Mouse (Mus musculus) forelimb bud, embryonic 11.5 days (tissue): ENCODE measurements at regions not wholly inside any gene's neighbourhood (a gene's known extent, or its start where the extent isn't known, plus 50 kb on each side); places are given as distances from the start of the nearest gene placed in this dataset.
"Not testable (repeated sequence)": the region's sequence is repeated elsewhere in the genome, so short reads cannot be mapped to it uniquely, and the experiment has no call there.

Source experiments
- DNase-seq: peaks from one replicate; pipeline ENCODE4 v3.0.0-alpha.2; 2012; ENCODE audit warnings: low read depth, low spot score

DNA sequence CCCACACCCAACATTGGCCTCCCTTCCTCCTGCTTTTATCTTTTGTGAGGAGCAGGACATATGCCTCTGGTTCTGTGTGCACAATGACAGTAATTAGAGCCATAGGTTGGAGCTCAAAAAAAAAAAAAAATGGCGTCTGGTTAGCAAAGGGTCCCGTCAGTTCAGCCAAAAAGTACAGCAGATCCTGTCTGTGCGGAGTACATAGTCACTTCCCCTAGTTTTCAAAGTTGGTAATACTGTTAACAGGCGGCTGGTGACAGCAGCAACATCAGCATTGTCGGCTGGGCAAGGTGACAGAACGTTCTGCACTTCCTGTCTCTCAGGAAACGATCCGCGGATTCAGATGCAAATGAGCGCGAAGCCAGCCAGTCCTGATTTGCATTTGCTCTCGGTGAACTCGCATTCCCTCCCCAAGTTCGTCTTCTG lies 642.4 kb upstream of the Gm19410 start:
- DNase-seq = no peak

- DNase-seq = no peak
These were observed 640.4 kb upstream of the Gm19410 start for GRCm38 (mm10) chr8:35125179-35125578.

- DNase-seq = no peak
These were observed 633.3 kb upstream of the Gm19410 start for GRCm38 (mm10) chr8:35132281-35132680.

GRCm38 (mm10) chr8:35135630-35136029 lies 630.0 kb upstream of the Gm19410 start:
- DNase-seq = no peak

DNA sequence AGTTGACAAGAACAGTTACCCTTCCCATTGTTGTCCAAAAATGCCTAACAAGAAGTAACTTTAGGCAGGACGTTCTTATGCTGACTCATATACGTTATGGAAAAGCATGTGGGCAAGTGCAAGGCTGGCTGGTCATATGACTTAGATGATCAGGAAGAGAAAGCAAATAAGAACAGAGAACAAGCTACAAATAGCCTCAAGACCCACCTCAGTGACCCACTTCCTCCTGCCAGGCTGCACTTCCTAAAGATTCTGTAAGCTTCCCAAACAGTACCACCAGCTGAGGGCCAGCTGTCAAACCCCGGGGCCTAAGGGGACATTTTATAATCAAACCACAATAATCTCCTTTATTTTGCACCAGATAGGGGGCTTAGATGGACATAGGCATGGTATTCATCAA lies 628.9 kb upstream of the Gm19410 start:
- DNase-seq = no peak

- no peak for DNase-seq
These were observed 624.8 kb upstream of the Gm19410 start for GRCm38 (mm10) chr8:35140775-35141174.

DNA sequence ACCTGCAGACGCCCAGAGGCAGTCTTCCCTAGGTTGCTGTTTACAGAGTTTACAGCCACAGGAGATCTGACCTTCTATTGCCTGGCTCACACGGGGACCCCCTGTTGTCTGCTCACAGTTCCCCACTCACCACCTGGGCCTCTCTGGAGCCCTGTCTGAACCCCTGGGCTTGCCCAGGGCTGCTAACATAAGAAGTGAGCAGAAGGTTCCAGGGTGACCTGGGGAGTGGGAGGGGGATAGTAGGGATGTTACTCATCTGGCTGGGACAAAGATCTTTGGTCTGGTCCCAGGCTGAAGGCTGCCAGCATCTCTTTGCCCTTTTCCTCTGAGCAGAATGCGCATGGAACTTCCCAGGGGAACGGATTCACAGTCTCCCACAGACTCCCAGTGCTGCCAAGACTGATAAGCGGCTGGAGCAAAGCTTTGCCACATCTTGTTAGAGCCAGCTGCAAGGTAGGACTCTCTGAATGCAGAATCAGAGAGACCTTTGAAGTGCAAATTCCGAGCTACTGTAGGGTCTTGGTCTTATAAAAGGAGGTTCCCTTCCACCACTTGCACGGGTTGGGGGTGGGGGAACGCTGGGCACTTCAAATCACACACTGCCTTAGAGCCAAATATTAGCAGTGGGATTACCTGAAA lies 622.5 kb upstream of the Gm19410 start:
- DNase-seq = no peak

GRCm38 (mm10) chr8:35143684-35144083 lies 621.9 kb upstream of the Gm19410 start:
- DNase-seq = no peak

- no peak for DNase-seq
These were observed 621.2 kb upstream of the Gm19410 start for GRCm38 (mm10) chr8:35144401-35144800.

DNA sequence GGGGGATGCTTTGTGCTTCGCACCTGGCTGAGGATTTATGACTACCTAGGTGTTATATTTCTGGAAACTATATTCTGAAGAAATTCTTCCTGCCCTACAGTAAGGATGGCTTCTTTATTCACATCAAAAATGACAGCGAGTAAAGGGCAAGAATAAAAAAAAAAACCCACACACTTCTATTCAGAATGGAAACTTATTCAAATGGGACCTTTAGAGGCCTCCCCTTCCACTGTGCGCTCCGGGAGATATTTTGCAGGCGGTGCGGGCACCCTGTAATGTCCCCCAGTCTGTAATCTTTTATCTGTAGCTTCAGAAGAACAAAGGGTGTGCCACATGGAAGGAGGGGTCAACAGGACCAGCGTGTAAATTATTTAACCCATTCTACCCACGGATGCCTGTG lies 618.1 kb upstream of the Gm19410 start:
- no peak for DNase-seq

GRCm38 (mm10) chr8:35147967-35148366 lies 617.6 kb upstream of the Gm19410 start:
- DNase-seq = no peak

GRCm38 (mm10) chr8:35152585-35152984 lies 613.0 kb upstream of the Gm19410 start:
- no peak for DNase-seq

GRCm38 (mm10) chr8:35156272-35156671 lies 609.3 kb upstream of the Gm19410 start:
- no peak for DNase-seq

GRCm38 (mm10) chr8:35157711-35158110 lies 607.9 kb upstream of the Gm19410 start:
- no peak for DNase-seq

- DNase-seq = peak; percentile 70
These were observed 606.3 kb upstream of the Gm19410 start for GRCm38 (mm10) chr8:35159329-35159728.

- no peak for DNase-seq
These were observed 605.4 kb upstream of the Gm19410 start for GRCm38 (mm10) chr8:35160230-35160629.

DNA sequence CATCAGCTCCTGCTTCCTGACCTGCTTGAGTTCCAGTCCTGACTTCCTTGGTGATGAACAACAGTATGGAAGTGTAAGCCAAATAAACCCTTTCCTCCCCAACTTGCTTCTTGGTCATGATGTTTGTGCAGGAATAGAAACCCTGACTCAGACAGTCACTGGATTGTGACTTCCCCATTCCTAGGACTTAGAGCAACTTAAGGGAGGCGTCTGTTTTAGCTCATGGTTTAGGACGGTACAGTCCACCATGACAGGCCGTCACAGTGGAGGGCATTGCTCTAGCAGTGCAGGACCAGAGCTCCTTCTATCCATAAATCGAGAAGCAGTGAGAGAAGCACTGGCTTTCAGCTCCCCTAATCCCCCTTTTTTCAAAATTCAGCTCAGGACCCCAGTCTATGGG lies 603.4 kb upstream of the Gm19410 start:
- DNase-seq = not testable (repeated sequence)

GRCm38 (mm10) chr8:35166611-35167010 lies 599.0 kb upstream of the Gm19410 start:
- DNase-seq = no peak

DNA sequence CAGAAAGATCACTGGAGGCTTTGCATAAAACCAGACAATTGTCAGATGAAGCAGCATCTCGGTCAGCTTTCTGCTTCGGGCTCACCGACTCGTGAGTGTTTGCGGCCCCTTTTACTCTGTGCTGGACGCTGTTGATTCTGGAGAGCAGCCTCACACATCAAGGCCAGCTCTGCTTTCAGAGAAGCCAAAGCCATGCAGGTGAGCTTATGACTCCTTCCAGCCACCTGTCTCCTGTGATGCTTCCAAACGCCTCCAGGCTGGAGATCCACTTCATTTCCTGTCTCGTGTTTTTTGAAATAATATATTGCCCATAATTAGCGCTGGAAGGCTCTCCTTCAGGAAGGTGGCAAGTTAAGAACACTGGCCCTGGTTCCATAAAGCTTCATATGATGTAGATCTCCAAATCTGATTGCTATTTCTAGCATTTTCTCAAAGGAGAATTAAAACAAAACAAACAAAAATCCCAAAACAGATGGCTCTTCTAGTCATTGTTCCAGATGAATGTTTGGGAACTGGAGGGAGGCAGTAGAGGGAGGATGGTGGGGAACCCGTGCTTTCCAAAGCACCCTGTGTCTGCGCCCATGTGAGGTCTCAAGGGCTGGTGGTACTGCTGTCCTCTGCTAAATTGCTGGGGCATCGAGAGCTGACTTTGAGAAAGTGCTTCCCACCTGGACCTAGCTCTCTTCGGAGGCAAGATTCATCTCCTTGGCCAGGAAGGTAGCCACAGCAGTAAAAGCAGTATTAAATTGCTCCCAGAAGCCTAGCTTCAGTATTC lies 593.9 kb upstream of the Gm19410 start:
- DNase-seq = no peak

- no peak for DNase-seq
These were observed 588.3 kb upstream of the Gm19410 start for GRCm38 (mm10) chr8:35177314-35177713.

DNA sequence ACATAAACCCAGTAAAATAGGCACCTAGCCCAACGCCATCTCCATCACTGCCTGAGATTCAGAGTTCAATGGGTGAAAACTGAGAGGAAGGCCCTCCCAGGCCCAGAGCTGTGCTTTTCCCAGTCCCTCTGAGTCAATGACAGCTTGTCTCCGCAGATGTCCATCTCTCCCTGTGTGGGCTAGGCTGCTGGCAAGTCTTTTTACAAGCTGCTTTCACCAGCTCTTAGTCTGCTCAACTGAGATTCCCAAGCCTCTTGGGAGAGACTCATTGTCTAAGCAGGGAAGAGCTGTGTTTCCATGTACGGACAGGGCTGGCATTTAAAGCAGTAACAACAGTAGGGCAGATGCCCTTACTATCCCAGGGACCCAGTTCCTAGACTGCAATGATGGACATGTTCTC lies 585.5 kb upstream of the Gm19410 start:
- DNase-seq = no peak

DNA sequence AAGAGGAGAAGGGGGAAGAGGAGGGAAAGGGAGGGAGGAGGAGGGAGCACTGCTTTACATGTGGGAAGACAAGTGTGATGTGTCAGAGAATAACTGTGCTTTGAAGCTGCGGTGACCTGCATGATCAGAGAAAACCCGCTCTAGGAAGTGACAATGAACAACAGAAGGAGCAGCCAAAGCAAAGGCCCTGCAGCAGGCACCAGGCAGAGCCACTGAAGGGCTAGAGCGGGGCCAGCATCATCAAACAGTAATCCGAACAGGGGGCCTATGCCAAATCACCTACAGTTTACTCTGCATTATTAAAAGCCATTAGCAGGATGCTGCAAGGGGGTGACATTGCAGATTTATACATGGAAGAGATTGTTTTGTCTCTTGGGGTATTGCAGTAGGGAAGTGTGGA lies 583.4 kb upstream of the Gm19410 start:
- DNase-seq = no peak

DNA sequence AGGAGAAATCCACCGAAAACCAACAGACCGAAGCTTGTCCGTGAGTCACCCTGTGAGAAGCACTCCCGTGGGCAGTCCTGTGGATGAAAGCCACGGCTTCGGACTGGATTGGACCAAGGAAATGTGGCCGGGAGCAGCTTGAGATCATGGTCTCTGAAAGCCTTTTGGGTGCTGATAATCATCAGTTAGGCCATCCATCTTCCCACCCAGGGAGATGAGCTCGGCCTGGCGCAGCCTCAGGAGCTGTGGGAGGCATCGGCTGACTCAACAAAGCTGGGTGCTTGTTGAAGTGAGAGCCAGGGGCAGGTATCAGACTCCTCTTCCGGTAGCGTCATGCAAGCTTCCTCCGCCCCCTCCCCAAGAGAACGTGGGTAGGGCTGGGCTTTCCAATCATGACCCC lies 582.2 kb upstream of the Gm19410 start:
- DNase-seq = no peak
